Mouse (Mus musculus) spleen, adult 2 months (tissue): ENCODE measurements around the gene Dnajc15.

ENCODE experiments used
- CTCF ChIP-seq: fragments of 200-500 bp; IDR thresholded peaks from 2 replicates; pipeline ENCODE4 v1.5.1; 2011; ENCODE audit warnings: mild to moderate bottlenecking, inconsistent platforms; ENCODE audit not compliant: insufficient read depth, insufficient read length, insufficient replicate concordance; ENCODE audit errors: extremely low read depth
- POLR2A ChIP-seq: fragments of 200-500 bp; IDR thresholded peaks from 2 replicates; pipeline ENCODE4 v1.6.1; 2011; ENCODE audit warnings: low read depth, low read length, inconsistent platforms

DNA sequence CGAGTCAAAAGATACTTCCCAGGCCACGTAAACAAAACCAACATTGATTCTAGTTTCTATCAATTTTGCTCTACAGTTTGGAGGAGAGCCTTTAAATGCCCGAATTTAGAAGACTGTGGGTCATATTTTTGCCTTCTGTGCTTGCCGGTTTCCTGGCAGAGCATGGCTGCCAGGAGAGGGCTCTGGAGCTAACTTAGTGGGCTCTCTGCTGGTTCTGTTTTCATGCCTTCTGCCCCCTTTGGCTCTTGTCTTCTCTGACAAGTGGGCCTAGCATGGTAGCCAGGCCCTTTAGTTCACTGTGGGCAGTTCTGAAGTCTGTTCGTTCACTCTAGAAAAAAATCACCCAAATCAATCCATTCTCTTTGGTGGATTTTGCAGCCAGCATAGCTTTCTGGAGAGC lies 63.5 kb downstream of the Dnajc15 start:
- TF ChIP-seq CTCF = no peak
- no peak for TF ChIP-seq POLR2A
